Mouse (Mus musculus) kidney, embryonic 15.5 days (tissue): Measurements from ENCODE around the gene Eid2b. TPM values are rescaled to one million over a fixed set of nuclear protein-coding genes. Genes with fewer than 3 reads are reported as not detected.

Experiments
- polyA plus RNA-seq: library from polyadenylated mRNA; unstranded; fragments of >200 nt; fragmentation: Nextera tagmentation; extraction: Ambion mirVana; gene quantifications from 2 replicates; pipeline ENCODE4 v1.2.1, GENCODE M21; 2015

The Eid2b gene
- polyA plus RNA-seq, 1 experiment from 2014 or later: 11.6 TPM

Other genes with a start within 250 kb of the Eid2b start
- gene Psmc4, start 227.6 kb upstream of the Eid2b start, polyA plus RNA-seq: 299 and 310 TPM in 2 replicates
- 0.58 and 3.3 TPM in 2 replicates for gene Fcgbp, start 206.5 kb upstream of the Eid2b start, polyA plus RNA-seq
- 0.03 TPM in 1 of 2 replicates, not detected in the other for gene 9530053A07Rik, start 148.3 kb upstream of the Eid2b start, polyA plus RNA-seq
- 147 and 154 TPM in 2 replicates for gene Fbl, start 108.0 kb upstream of the Eid2b start, polyA plus RNA-seq
- gene Dyrk1b, start 98.3 kb upstream of the Eid2b start, polyA plus RNA-seq: 14.3 and 15.7 TPM in 2 replicates
- gene Eid2, start 9.9 kb upstream of the Eid2b start, polyA plus RNA-seq: 1.8 and 2.1 TPM in 2 replicates
- gene Selenov, start 13.4 kb downstream of the Eid2b start, polyA plus RNA-seq: 0.42 and 0.57 TPM in 2 replicates
- gene Dll3, start 24.5 kb downstream of the Eid2b start, polyA plus RNA-seq: 0.52 and 0.63 TPM in 2 replicates
- gene Timm50, start 34.3 kb downstream of the Eid2b start, polyA plus RNA-seq: 154 and 160 TPM in 2 replicates
- gene Supt5, start 61.0 kb downstream of the Eid2b start, polyA plus RNA-seq: 91.0 and 104 TPM in 2 replicates
- gene Rps16, start 72.9 kb downstream of the Eid2b start, polyA plus RNA-seq: 995 and 1,159 TPM in 2 replicates
- 69.9 and 84.6 TPM in 2 replicates for gene Plekhg2, start 94.9 kb downstream of the Eid2b start, polyA plus RNA-seq
- 16.2 TPM in 2 replicates for gene Zfp36, start 102.5 kb downstream of the Eid2b start, polyA plus RNA-seq
- gene Med29, start 115.0 kb downstream of the Eid2b start, polyA plus RNA-seq: 52.6 and 57.7 TPM in 2 replicates
- 86.8 and 100 TPM in 2 replicates for gene Paf1, start 115.2 kb downstream of the Eid2b start, polyA plus RNA-seq
- 16.4 and 17.3 TPM in 2 replicates for gene Gmfg, start 159.7 kb downstream of the Eid2b start, polyA plus RNA-seq
- gene Lrfn1, start 174.2 kb downstream of the Eid2b start, polyA plus RNA-seq: 2.6 and 2.8 TPM in 2 replicates
- not detected in 2 replicates for gene Ifnl2, start 232.7 kb downstream of the Eid2b start, polyA plus RNA-seq
- not detected in 2 replicates for gene Ifnl3, start 245.1 kb downstream of the Eid2b start, polyA plus RNA-seq